Mouse (Mus musculus) large intestine, adult 2 months (tissue): ENCODE data around the gene Capza1. TPM values are rescaled to one million over a fixed set of nuclear protein-coding genes. Genes with fewer than 3 reads are reported as not detected.
"Not testable (repeated sequence)": the region's sequence is repeated elsewhere in the genome, so short reads cannot be mapped to it uniquely, and the experiment has no call there.

ENCODE experiments used
- DNase-seq: peaks from one replicate; pipeline ENCODE4 v3.0.0-alpha.2; 2012; ENCODE audit warnings: low read depth, low spot score
- WGBS: fragments of 180-500 bp; shearing (Covaris S2); methylation state at CpG from one replicate; pipeline ENCODE4 v1.1.7; 2018; 5-methylcytosine and 5-hydroxymethylcytosine counted together
- polyA plus RNA-seq: library from polyadenylated mRNA; depleted of rRNA; stranded (reverse); fragments of >200 nt; gene quantifications from 2 replicates; pipeline ENCODE4 v1.2.3, GENCODE M21; 2012; rRNA removed

Capza1 gene
- polyA plus RNA-seq, result 47.8 and 53.7 TPM in 2 replicates

- DNase-seq, result peak; percentile 54
Observed at GRCm38 (mm10) chr3:104863786-104864650, at the start of gene Capza1, which contains the start of gene St7l. Capza1 (minus strand) TSS chr3:104864505. St7l (plus strand) TSS chr3:104864005.

GRCm38 (mm10) chr3:104909195-104909594 lies 44.9 kb upstream of the Capza1 start:
- no peak for DNase-seq
- WGBS, result 93% methylated on average over 6 of the region's 6 CpGs

More at GRCm38 (mm10) chr3:104863786-104864650, at the start of gene Capza1, which contains the start of gene St7l:
- WGBS, result under 1% methylated on average over 43 of the region's 43 CpGs

- DNase-seq, result no peak
- WGBS, result 93% methylated on average over 3 of the region's 3 CpGs
Observed at GRCm38 (mm10) chr3:104906007-104906406, 41.7 kb upstream of the Capza1 start.

GRCm38 (mm10) chr3:104905389-104905788 lies 41.1 kb upstream of the Capza1 start:
- DNase-seq, result no peak
- WGBS, result 88% methylated on average over 4 of the region's 4 CpGs

- WGBS, result 90% methylated on average over 4 of the region's 4 CpGs
- no peak for DNase-seq
Observed at GRCm38 (mm10) chr3:104901154-104901553, 36.8 kb upstream of the Capza1 start.

- DNase-seq, result no peak
- 76% methylated on average over 3 of the region's 3 CpGs for WGBS
Observed at GRCm38 (mm10) chr3:104896141-104896540, 31.8 kb upstream of the Capza1 start.

- no peak for DNase-seq
- 76% methylated on average over 3 of the region's 3 CpGs for WGBS
Observed at GRCm38 (mm10) chr3:104888585-104888984, 24.3 kb upstream of the Capza1 start.

GRCm38 (mm10) chr3:104869611-104870010 lies 5.3 kb upstream of the Capza1 start:
- no peak for DNase-seq

GRCm38 (mm10) chr3:104866674-104867073 lies 2.4 kb upstream of the Capza1 start:
- not testable (repeated sequence) for DNase-seq

- DNase-seq, result peak; percentile 31
- 1% methylated on average over 12 of the region's 12 CpGs for WGBS
Observed at GRCm38 (mm10) chr3:104865341-104865788, 1.1 kb upstream of the Capza1 start.

GRCm38 (mm10) chr3:104864651-104865340 lies 491 bp upstream of the Capza1 start:
- peak; percentile 76 for DNase-seq
- WGBS, result under 1% methylated on average over 48 of the region's 48 CpGs

- DNase-seq, result no peak
- 100% methylated on average over 1 of the region's 1 CpGs for WGBS
Observed at GRCm38 (mm10) chr3:104858560-104858959, 5.7 kb downstream of the Capza1 start.

GRCm38 (mm10) chr3:104856106-104856505 lies 8.2 kb downstream of the Capza1 start:
- DNase-seq, result no peak
- 39% methylated on average over 1 of the region's 1 CpGs for WGBS

GRCm38 (mm10) chr3:104854866-104855265 lies 9.4 kb downstream of the Capza1 start:
- DNase-seq, result no peak

GRCm38 (mm10) chr3:104854465-104854864 lies 9.8 kb downstream of the Capza1 start:
- 74% methylated on average over 1 of the region's 1 CpGs for WGBS
- no peak for DNase-seq

GRCm38 (mm10) chr3:104846601-104847000 lies 17.7 kb downstream of the Capza1 start:
- WGBS, result 86% methylated on average over 4 of the region's 4 CpGs
- DNase-seq, result no peak

GRCm38 (mm10) chr3:104841049-104841448 lies 23.3 kb downstream of the Capza1 start:
- no peak for DNase-seq
- 77% methylated on average over 5 of the region's 5 CpGs for WGBS

- DNase-seq, result no peak
- WGBS, result 91% methylated on average over 3 of the region's 3 CpGs
Observed at GRCm38 (mm10) chr3:104835797-104836196, 28.5 kb downstream of the Capza1 start.

- no peak for DNase-seq
- WGBS, result 78% methylated on average over 3 of the region's 3 CpGs
Observed at GRCm38 (mm10) chr3:104822413-104822812, 41.9 kb downstream of the Capza1 start.

- 52% methylated on average over 1 of the region's 1 CpGs for WGBS
- no peak for DNase-seq
Observed at GRCm38 (mm10) chr3:104820426-104820825, 43.9 kb downstream of the Capza1 start.

- WGBS, result 0% methylated on average over 3 of the region's 3 CpGs
- no peak for DNase-seq
Observed at GRCm38 (mm10) chr3:104818749-104819134, 45.6 kb downstream of the Capza1 start.
